Mouse (Mus musculus): ENCODE data around the gene Dkk3.
"Not testable (repeated sequence)": the region's sequence is repeated elsewhere in the genome, so short reads cannot be mapped to it uniquely, and the experiment has no call there.

The Dkk3 gene

DNA sequence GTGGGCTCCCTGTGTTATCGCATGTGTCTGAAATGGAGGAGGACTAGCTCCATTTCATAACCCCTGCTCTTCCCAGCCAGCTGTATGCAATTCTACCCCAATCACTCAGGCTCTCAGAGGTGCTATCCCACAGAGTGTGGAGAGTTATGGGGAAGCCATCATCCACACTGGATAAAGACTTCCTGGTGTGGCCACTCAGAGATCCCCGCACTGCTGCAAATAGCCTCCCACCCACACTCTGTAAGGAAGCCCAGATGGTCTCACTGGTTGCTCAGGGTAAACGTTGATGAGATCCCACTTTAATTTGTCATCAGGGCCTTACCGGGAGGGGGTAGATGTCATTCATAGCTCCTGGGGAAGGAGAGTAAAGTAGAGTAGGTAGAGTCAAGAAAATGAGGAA lies 6.7 kb upstream of the Dkk3 start:
- no peak for DNase-seq (ENCODE audit: low read depth)

DNA sequence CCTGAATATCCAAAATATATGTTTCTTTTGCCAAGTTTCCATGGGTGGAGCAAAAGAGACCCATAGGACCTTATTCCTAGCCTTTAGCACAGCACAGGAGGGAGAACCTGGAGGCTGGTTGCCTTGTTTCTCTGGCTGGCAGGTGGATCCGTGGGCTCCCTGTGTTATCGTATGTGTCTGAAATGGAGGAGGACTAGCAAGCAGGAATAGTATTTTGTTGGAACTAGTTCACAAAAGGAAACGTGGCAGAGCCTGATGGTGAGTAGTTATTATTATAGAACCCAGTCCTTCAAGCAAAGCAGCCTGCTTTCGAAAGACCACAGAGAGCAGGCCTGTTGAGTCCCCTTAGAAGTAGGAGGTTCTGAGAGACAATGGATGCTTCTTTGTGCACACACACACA lies 6.2 kb upstream of the Dkk3 start:
- not testable (repeated sequence) for DNase-seq (ENCODE audit: low read depth)

DNA sequence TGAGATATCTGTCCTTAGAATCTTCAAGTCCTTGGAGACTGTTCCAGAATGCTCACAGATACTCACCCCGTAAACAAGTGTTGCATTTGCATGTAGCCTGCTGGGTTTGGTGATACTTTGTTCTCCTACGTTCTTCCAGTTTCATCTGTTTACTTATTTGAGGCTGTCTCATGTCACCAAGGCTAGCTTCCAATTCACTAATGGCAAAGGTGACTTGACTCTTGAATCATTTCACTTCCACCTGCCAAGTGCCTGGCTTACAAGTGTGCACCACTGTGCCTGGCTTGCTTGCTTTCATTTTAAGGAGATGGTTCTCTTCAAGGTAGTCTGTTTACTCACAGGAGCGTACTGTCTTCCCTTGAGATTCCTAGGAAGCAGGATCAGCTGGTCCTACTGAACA lies 5.6 kb upstream of the Dkk3 start:
- no peak for DNase-seq (ENCODE audit: low read depth)

DNA sequence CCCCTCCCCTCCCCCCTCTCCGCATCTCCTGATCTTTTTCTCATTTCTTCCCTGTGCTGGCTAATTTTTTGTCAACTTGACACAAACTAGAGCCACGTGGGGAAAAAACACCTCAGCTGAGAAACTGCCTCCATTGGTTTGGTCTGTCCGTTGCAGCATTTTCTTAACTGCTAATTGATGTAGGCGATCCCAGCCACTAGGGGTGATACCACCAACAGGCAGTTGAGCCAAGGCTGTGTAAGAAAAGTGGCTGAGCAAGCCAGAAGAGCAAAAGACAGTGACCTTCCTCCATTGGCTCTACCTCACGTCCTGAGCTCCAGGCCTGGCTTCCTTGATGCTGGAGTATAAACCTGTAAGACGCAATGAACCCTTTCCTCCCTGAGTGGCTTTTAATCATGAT lies 978 bp upstream of the Dkk3 start:
- DNase-seq (ENCODE audit: low read depth), result no peak

DNA sequence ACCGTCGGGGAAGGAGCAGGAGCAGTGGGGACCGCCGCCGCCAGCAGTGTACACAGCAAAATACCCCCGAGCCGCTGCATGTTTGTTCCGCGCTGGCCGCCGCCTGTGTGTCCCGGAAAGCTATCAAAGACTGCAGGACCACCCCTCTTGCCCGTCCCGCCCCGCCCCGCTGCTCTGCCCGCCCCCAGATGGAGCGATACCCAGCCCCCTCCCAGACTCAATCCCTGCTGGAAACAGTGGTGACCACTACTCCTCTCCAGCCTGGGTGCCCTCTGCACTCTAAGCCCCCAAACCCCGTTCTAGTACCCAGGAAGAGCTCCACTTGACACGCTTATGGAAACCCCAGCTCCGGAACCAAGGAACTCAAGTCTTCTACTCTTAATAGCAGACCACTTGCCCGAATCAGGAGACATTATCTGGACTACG lies 528 bp downstream of the Dkk3 start:
- no peak for DNase-seq (ENCODE audit: low read depth)

DNA sequence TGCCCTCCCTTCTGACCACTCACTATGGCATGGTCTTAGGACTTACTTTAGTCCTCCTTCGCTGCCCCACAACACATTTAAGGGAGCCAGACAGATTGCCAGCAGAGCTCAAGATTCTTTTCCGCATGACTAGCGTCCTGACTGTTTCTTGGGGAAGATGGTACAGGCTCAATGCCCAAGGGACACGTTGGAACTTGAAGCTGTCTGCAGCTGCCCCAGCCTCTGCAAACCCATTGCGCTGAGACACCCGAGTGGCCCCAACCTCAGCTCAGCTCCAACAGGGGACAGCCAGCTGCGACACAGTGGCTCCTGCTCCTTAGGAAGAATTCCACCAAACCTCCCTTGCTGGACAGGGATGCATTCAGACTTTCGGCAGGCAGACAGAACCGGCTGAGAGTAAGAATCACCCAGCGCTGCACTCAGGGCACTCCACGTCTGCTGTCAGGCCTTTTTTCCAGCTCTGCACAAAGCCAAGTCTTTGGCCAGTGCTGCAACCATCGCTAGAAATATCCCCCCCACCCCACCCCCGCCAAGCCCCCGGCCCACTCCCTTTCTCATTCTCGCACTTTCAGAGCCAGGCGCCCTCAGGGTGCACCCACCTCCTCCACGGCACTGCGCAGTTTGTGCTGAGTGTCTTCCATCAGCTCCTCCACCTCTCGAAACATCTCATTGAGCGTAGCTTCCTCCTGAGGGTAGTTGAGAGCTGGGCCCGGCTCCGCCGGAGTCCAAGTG lies 1.1 kb downstream of the Dkk3 start:
- DNase-seq (ENCODE audit: low read depth), result no peak

DNA sequence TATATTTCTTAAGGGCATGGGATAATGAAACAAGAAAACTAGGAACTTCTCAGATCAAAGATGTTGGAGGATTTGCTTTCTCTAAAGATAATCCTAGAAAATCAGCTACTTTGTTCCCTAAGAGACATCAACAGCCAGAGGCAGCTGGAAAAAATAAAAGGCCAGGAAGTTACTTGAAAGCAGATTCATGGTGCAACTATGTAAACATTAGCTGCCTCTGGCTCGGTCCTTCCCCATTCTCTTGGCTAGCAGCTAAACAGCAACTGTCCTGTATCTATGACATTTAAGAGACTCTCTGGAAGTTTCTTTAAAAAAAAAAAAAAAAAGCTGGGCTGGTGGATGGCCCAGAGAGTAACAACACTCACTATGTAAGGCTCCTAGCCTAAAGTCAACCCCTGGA lies 3.7 kb downstream of the Dkk3 start:
- no peak for DNase-seq (ENCODE audit: low read depth)

DNA sequence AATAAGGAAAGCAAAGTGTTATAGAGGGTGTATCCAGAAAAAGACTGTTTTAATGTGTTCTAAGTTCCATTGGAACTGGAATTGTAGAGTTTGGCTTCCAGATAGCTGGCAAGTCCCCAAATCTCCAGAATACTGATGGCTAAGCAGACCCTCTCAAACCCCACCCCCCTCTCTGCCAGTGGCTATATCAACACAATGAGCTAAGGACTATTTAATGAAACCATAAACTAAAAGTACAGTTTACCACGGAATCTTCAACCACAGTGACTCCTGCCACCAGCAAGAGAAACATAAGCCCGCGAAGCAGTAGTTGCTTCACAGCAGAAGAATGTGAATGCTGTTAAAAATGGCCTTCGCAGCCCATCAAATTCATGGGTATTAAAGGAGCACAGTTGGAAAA lies 4.4 kb downstream of the Dkk3 start:
- DNase-seq (ENCODE audit: low read depth), result no peak

DNA sequence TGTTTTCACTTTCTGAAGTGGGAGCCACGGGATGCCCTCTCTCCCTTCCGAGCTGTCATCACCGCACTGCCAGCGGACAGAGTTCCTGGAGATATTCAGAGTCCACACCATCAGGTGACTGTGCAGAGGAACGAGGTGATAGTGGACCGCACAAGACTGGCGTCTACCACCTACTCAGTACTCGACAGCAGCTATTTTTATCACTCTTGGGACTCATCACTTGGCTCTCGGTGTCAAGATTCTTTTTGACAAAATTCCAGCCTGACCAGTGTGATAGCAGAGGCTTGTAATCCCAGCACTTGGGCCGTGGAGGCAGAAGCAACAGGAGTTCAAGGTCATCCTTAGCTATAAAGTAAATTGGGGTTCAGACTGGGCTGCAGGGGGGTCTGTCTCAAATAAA lies 9.7 kb downstream of the Dkk3 start:
- DNase-seq (ENCODE audit: low read depth), result no peak

DNA sequence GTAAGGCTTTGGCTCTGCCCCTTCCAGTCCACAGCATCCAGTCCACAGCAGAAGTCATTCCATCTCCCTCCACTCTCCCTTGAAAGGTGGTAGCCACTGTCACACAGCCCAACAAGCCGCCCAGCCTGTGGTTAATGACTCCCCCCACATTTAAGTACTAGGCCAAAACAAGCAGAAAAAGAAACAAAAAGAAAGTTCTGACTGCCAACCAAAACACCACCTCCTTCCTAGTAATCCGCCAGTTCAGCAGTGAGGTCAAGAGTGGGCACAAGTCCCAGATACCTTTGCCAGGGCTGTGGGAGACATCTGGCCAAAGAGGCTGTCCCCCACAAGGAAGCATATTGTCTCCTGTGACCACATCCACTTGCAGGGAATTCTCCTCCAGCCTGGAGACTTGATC lies 10.9 kb downstream of the Dkk3 start:
- no peak for DNase-seq (ENCODE audit: low read depth)

DNA sequence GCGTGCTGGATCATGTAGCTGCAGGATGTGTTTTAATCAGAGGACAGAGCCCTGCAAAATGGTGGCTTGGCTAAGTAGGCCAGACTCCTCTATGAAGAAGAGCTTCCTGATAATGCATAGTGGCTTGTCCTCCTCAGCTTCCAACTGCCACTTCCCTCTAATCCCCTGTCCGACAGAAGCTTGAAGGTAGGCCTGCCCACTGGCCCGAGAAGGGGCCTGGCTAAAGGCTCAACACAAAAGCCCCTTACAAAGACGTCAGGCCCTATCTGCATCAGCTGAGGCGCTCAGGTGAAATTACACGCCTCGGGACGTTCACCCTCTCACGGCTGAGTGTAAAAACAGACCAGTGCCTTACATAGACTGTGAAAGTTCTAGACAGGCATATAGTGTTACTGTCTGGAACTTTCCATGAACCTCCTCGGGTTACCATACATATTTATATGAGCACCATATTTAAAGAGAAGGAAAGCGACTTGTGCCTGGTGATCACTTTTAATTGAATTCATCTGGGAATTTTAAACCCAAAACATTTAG lies 14.1 kb downstream of the Dkk3 start:
- DNase-seq (ENCODE audit: low read depth), result no peak

DNA sequence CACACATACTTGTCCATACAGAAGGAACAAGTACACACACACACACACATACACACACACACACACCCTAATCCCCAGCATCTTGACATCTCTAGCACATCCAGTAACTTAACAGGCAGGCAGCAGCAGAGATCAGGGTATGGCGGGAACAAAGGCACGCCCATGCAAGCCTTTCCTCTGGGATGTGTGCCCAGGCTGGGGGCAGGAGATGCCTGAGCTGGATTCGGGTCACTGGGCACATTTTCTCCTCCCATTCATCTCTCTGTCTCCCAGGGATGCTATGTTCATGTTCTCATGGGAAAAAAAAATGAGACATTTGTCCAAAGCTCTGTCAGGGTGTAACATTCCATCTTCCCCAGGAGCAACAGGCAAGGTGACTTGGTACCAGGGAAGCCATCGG lies 14.9 kb downstream of the Dkk3 start:
- DNase-seq (ENCODE audit: low read depth), result no peak

DNA sequence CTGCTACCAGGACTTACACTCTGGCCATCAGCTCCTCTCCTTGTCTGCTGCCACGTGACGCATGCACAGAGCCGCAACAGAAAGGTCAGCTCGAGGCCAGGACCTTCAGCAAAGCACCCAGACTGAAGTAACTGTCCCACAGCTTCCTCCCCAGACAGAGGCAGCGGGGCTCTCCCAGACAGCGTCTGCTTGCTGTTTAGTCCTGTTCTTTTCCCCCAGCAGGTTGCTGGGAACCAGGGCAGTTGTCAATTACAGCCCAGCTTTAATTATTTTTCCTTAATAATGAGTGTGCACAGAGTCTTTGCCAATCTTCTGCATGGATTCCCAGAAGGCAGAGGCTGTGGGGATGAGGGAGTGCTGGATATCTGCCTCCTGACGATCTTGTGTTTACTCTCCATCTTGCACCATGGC lies 15.8 kb downstream of the Dkk3 start:
- no peak for DNase-seq (ENCODE audit: low read depth)

DNA sequence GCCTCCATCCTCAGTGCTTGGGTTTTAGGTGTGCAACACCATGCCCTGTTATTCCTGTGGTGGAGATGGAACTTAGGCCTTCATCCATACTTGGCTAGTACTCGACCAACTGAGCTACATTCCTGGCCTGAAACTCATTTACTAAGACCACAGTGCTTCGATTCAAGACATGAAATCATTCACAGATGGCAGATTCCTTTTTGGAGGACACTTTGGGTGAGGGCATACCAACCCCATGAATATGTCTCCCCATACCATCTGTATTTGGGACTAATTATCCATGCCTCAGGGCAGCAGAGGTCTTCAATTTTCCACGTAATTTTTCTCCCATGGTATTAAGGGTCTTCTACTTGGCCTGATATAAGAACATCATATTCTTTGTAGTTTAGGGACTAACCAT lies 16.2 kb downstream of the Dkk3 start:
- no peak for DNase-seq (ENCODE audit: low read depth)

DNA sequence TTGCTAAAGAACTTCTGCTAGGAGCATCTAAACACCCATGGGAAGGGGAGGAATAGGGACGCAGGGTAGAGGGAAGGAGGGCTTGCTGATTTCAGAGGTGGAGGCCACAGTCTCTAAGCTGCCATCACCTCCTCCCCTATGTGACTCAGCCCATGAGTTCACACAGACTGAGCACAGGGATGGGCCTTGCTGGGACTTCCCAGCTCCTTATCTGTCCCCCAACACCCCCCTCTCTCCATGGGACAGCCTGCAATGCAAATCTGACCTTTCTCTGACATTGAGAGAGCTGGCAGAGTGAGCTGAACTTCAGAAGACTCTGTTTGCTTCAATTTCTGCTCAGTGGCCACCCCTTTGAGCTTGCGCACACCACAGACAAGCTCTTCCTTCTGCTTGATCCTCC lies 18.1 kb downstream of the Dkk3 start:
- DNase-seq (ENCODE audit: low read depth), result no peak

DNA sequence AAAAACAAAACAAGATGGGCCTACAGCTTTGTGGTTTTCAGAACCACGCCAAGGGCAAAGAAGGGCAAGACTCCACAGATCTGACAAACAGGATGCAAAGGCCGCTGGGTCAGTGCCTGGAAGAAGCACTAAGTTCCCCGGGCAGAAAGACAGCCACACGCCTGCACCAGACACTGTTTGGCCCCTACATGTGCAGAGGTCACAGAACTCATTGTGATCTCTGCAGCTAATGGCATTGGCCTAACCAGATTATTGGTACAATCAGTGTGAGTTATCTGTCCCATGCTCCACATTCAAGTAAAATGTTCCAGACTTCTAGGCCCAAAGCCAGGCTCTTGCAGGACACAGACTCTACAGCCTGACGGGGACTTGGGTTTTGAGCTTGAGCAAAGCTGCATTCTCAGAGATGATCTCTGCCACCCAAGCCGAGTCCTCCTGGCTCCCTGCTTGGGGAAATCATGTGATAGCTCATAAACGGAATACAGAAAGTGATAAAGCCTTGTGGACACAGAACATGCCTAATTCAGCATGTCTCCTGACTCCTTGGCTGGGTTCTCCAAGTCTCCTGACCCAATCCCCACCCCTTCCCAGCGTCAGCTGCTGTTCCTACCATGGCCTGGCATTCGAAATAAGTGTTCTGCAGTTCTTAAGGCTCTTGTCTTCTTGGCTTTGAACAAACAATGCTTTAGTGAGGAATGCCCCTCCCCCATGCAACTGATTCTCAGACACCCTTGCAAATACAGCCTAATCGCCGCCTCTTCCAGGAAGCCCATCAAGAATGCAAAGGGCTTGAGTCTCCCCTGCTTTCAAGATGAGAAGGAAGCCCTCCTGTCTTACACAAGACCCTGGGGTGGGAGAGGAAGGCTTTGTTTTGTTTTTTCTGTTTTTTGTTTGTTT lies 20.1 kb downstream of the Dkk3 start:
- DNase-seq (ENCODE audit: low read depth), result no peak

DNA sequence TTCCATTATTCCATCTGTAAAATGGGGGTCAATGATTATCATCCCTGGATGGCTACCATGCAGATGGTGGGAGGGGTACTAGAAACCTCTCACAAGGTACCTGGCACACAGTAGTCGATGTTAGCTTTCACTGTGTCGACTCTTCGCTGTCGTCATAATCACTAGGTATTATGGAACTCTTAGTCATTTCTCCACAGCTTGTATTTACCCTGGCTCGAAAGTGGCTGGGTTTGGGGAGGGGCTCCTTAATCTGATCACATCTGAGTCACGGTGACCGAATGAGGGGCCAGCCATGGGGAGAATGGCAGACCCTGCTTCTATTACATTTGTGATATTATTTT lies 20.7 kb downstream of the Dkk3 start:
- no peak for DNase-seq (ENCODE audit: low read depth)

DNA sequence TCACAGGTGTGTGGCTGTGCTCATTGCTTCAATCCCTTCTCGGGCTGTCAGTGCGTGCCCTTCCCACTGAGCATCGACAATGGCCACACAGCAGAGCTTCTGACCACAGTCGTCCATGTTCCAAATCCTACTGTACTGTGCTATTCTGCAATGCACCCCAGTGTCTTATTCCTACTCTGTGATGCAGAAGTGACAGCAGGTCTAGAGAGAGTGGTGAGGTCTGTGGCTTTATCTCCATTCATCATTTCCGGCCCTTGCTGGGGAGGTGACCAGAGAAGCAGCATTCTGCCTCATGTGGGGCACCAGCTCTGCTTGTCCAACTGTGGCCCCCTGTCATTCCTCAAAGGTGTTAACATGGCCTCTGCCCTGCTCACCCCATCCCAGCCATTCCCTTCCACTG lies 22.3 kb downstream of the Dkk3 start:
- no peak for DNase-seq (ENCODE audit: low read depth)

DNA sequence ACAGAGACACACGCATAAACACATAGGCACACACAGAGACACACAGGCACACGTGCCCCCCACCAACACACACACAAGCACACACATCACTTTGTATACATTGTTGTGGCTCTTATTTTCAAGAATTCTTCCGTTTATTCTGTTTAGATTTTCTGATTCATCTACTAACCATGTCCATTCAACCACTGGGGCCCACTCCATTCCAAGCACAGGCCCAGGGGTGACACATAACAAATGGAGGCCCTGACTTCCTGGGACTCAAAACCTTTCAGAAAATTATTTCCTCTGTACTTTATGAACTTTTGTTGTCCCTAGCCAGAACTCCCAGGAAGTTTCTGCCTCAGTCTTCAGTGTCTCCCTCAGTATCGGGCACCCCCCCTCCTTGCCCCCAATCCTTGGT lies 23.7 kb downstream of the Dkk3 start:
- DNase-seq (ENCODE audit: low read depth), result no peak

DNA sequence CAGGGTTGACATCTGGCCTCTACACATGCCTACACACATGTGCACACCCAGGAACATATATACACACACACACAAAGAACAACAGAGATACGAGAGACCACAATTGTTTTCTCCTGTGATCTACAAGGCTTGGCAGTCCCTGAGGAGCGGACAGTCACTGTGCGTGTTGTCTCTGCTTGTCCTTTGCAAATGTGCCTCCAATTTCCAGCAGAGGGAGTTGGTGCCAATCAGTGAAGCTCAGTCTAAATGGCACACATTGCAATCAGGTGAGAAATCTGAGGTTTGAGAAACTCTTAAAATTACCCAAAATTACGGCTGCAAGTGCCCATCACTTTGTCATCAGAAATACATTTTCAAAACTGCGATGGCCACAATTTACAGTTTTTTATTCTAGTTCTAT lies 25.6 kb downstream of the Dkk3 start:
- no peak for DNase-seq (ENCODE audit: low read depth)

DNA sequence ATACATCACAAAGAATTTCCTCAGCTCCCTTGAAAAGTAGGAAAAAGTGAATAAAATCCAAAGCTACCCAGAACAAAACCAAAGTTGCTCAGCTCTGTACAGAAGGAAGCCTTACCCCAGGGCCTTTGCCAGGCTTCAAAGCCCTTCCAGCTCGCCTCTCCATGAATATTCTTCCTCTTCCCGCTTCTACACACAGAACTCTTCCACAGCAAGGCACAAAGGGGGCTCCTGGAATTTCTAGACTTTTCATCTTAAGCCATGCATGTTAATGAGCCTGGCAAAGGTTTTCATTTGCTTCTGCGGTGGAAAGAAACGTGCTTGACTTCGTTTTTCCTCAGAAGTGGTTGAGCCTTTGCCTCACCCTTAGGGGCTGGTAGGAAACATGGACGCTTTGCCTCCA lies 26.9 kb downstream of the Dkk3 start:
- no peak for DNase-seq (ENCODE audit: low read depth)

DNA sequence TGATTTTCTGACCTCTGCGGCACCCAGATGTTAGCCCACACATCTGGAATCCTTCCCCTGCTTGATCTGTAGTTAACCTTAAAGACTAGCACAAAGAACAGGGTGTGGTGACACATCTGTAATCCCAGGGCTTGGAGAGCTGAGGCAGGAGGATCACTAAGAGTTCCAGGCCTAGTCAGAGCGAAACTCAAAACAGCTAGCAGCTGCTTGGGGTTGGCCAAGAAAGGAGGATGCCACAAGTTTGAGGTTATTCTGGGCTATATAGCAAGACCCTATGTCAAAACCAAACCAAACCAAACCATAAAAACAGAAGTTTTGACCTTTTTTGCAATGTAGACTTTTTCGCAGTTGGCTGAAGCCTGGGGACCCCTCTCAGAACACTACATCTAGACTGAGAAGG lies 28.2 kb downstream of the Dkk3 start:
- no peak for DNase-seq (ENCODE audit: low read depth)

DNA sequence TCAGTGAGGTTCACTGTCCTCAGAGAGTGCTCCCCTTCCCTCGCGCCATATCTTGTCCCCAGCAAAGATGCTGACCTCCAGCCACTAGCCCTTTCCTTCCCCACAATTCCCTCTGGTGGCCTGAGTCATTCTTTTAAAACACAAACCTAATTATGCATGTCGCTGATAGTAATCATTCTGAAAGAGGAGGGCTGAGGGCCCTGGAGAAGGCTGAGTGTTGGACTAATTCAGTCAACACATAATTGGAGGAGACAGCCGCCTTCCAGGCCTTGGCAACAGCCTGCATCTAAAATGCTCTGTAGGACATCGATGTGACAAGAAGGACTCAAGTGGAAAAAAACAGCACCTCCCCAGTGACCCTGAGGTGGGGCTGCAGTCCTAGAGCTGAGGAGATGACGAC lies 29.0 kb downstream of the Dkk3 start:
- no peak for DNase-seq (ENCODE audit: low read depth)

DNA sequence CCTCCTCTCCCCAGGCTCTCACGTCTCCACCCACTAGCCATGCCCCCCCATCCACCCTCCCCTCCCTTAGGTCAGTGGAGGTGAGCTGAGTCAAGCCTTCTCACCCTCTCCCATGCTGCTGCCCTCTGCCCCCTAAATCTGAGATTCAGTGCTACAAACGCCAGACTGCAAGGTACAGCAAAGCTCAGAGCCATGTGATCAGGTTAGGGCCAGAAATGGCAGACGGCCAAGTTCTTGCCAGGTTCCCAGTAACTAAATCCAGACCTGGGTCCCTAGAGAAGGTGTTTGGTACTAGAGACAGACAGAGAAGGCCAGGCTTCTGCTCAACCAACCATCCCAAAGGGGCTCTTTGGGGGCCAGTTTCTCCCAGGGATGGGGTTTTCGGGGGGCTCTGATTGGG lies 30.0 kb downstream of the Dkk3 start:
- DNase-seq (ENCODE audit: low read depth), result no peak

All from c-Kit-positive CD71-negative TER-119-negative erythroid progenitor cells, embryonic 14.5 days (primary cell).